Mouse (Mus musculus) gastrocnemius, postnatal 4 days (tissue): ENCODE results near the gene Abhd14a. TPM values are rescaled to one million over a fixed set of nuclear protein-coding genes. Genes with fewer than 3 reads are reported as not detected.

ENCODE experiments used
- total RNA-seq, 2 experiments: library from RNA; stranded (reverse); gene quantifications; 2 replicates each; pipeline ENCODE4 v1.2.3; 2021

The Abhd14a gene
- total RNA-seq, 2 experiments from 2014 or later, result 18.5 to 19.1 TPM

Other genes with a start within 250 kb of the Abhd14a start
- 10 to 100 TPM; 16.7 to 20.8 TPM for gene Ppm1m, start 247.9 kb downstream of the Abhd14a start, total RNA-seq
- gene Twf2, start 244.6 kb downstream of the Abhd14a start, total RNA-seq, result 100 to 1,000 TPM in 1 of 2 experiments, 10 to 100 TPM in 1; 92.7 to 105 TPM
- gene Tlr9, start 225.1 kb downstream of the Abhd14a start, total RNA-seq, result 1 to 10 TPM in 1 of 2 experiments, under 1 TPM in 1; 0.88 to 1.1 TPM
- gene Alas1, start 199.0 kb downstream of the Abhd14a start, total RNA-seq, result 100 to 1,000 TPM; 127 to 159 TPM
- gene Poc1a, start 166.6 kb downstream of the Abhd14a start, total RNA-seq, result 1 to 10 TPM; 5.4 to 5.8 TPM
- 10 to 100 TPM; 23.9 to 25.5 TPM for gene Dusp7, start 79.0 kb downstream of the Abhd14a start, total RNA-seq
- 100 to 1,000 TPM; 526 to 599 TPM for gene Rpl29, start 18.2 kb downstream of the Abhd14a start, total RNA-seq
- 10 to 100 TPM; 13.4 to 13.5 TPM for gene Acy1, start 9.4 kb downstream of the Abhd14a start, total RNA-seq
- gene Abhd14b, start 219 bp downstream of the Abhd14a start, total RNA-seq, result 10 to 100 TPM in 1 of 2 experiments, 1 to 10 TPM in 1; 8.8 to 10.3 TPM
- 10 to 100 TPM; 83.6 to 84.9 TPM for gene Pcbp4, start 5.6 kb upstream of the Abhd14a start, total RNA-seq
- gene Gpr62, start 18.3 kb upstream of the Abhd14a start, total RNA-seq, result under 1 TPM; 0.44 to 0.65 TPM
- gene Rrp9, start 28.3 kb upstream of the Abhd14a start, total RNA-seq, result 10 to 100 TPM; 25.1 to 26.2 TPM
- gene Parp3, start 29.3 kb upstream of the Abhd14a start, total RNA-seq, result 10 to 100 TPM; 26.4 to 28.1 TPM
- not detected for gene Iqcf1, start 52.3 kb upstream of the Abhd14a start, total RNA-seq
- not detected for gene Iqcf5, start 66.9 kb upstream of the Abhd14a start, total RNA-seq
- not detected for gene Iqcf3, start 114.0 kb upstream of the Abhd14a start, total RNA-seq
- gene Iqcf4, start 123.3 kb upstream of the Abhd14a start, total RNA-seq, result not detected
- not detected for gene Iqcf6, start 178.9 kb upstream of the Abhd14a start, total RNA-seq
- gene Grm2, start 208.4 kb upstream of the Abhd14a start, total RNA-seq, result not detected
- 10 to 100 TPM; 29.4 to 31.4 TPM for gene Tex264, start 238.2 kb upstream of the Abhd14a start, total RNA-seq